Mouse (Mus musculus) midbrain, embryonic 15.5 days (tissue): Measurements from ENCODE around the gene Stox2. TPM values are rescaled to one million over a fixed set of nuclear protein-coding genes. Genes with fewer than 3 reads are reported as not detected.

Source experiments
- ATAC-seq: fragments of 200-750 bp; cut with Nextera tagmentation; replicated peaks from 2 replicates; pipeline ENCODE4 v1.8.0; 2017; ENCODE audit warnings: moderate TSS enrichment
- H3K27ac ChIP-seq: fragments of 300-500 bp; sonication (generic); 2 replicates; pipeline ENCODE4 v1.5.1; 2015; ENCODE audit warnings: mild to moderate bottlenecking, inconsistent platforms
- H3K27me3 ChIP-seq: fragments of 300-500 bp; sonication (generic); replicated peaks from 2 replicates; pipeline ENCODE4 v1.6.1; 2015; ENCODE audit warnings: inconsistent platforms
- H3K36me3 ChIP-seq: fragments of 300-500 bp; sonication (generic); replicated peaks from 2 replicates; pipeline ENCODE4 v1.6.1; 2015; ENCODE audit warnings: inconsistent platforms
- H3K4me1 ChIP-seq: fragments of 300-500 bp; sonication (generic); 2 replicates; pipeline ENCODE4 v1.6.1; 2015; ENCODE audit warnings: inconsistent platforms
- H3K4me2 ChIP-seq: fragments of 300-500 bp; sonication (generic); 2 replicates; pipeline ENCODE4 v1.6.1; 2015; ENCODE audit warnings: inconsistent platforms, mild to moderate bottlenecking, moderate library complexity
- H3K4me3 ChIP-seq: fragments of 300-500 bp; sonication (generic); 2 replicates; pipeline ENCODE4 v1.5.1; 2015; ENCODE audit warnings: mild to moderate bottlenecking, inconsistent platforms
- H3K9ac ChIP-seq: fragments of 300-500 bp; sonication (generic); 2 replicates; pipeline ENCODE4 v1.6.1; 2015; ENCODE audit warnings: mild to moderate bottlenecking, inconsistent platforms
- H3K9me3 ChIP-seq: fragments of 300-500 bp; sonication (generic); 2 replicates; pipeline ENCODE4 v1.6.1; 2016; ENCODE audit warnings: inconsistent platforms
- WGBS: fragments of 180-500 bp; shearing (Covaris S2); methylation state at CpG from one replicate; pipeline ENCODE4 v1.1.7; 2015; ENCODE audit warnings: mixed read lengths; 5-methylcytosine and 5-hydroxymethylcytosine counted together
- polyA plus RNA-seq: library from polyadenylated mRNA; unstranded; fragments of >200 nt; fragmentation: Nextera tagmentation; extraction: Ambion mirVana; gene quantifications from 2 replicates; pipeline ENCODE4 v1.2.1, GENCODE M21; 2015

Gene Stox2
- polyA plus RNA-seq, 1 experiment from 2014 or later: 51.3 TPM

GRCm38 (mm10) chr8:47181032-47181698 is 265.0 kb downstream of the Stox2 start:
- 74% methylated on average over 18 of the region's 18 CpGs for WGBS
- peaks cover 9% of the 10 kb centered on the region for H3K4me1 ChIP-seq
- no peak overlapping the region for H3K4me3 ChIP-seq
- H3K36me3 ChIP-seq: peaks cover 9% of the 10 kb centered on the region
- no peak for ATAC-seq
- no peak overlapping the region for H3K9ac ChIP-seq
- H3K27me3 ChIP-seq: no peaks in the 10 kb centered on the region
- H3K9me3 ChIP-seq: no peaks in the 10 kb centered on the region
- H3K4me2 ChIP-seq: no peak overlapping the region
- no peak overlapping the region for H3K27ac ChIP-seq

GRCm38 (mm10) chr8:47180181-47180580 is 266.0 kb downstream of the Stox2 start:
- WGBS: 81% methylated on average over 5 of the region's 5 CpGs

GRCm38 (mm10) chr8:47178785-47179184 is 267.4 kb downstream of the Stox2 start:
- Histone ChIP-seq H3K4me2 (no peak overlapping the region), H3K9me3 (no peaks in the 10 kb centered on the region), H3K4me3 (no peak overlapping the region), H3K27me3 (no peaks in the 10 kb centered on the region), H3K27ac (no peak overlapping the region), H3K9ac (no peak overlapping the region), H3K36me3 (no peaks in the 10 kb centered on the region), H3K4me1 (peaks cover 9% of the 10 kb centered on the region)
- WGBS: 41% methylated on average over 2 of the region's 2 CpGs
- ATAC-seq: no peak

More at GRCm38 (mm10) chr8:47180181-47180580, 266.0 kb downstream of the Stox2 start:
- no peak for ATAC-seq
- Histone ChIP-seq H3K9me3 (no peaks in the 10 kb centered on the region), H3K4me1 (peaks cover 9% of the 10 kb centered on the region), H3K36me3 (no peaks in the 10 kb centered on the region; the same call in 1 of the 2 replicates), H3K4me2 (no peak overlapping the region), H3K4me3 (no peak overlapping the region), H3K27me3 (no peaks in the 10 kb centered on the region), H3K27ac (no peak overlapping the region), H3K9ac (no peak overlapping the region)

GRCm38 (mm10) chr8:47173823-47174222 is 272.3 kb downstream of the Stox2 start:
- Histone ChIP-seq H3K4me3 (no peak overlapping the region), H3K9me3 (no peaks in the 10 kb centered on the region), H3K9ac (no peak overlapping the region), H3K27ac (no peak overlapping the region), H3K36me3 (no peaks in the 10 kb centered on the region), H3K4me2 (no peak overlapping the region), H3K27me3 (no peaks in the 10 kb centered on the region), H3K4me1 (peaks cover 4% of the 10 kb centered on the region)
- WGBS: 76% methylated on average over 7 of the region's 7 CpGs
- no peak for ATAC-seq

- ATAC-seq: no peak
- H3K27me3 ChIP-seq: no peaks in the 10 kb centered on the region
- H3K9ac ChIP-seq: no peak overlapping the region
- H3K36me3 ChIP-seq: peaks cover 7% of the 10 kb centered on the region; the same call in 1 of the 2 replicates
- H3K4me1 ChIP-seq: no peaks in the 10 kb centered on the region
- H3K4me3 ChIP-seq: no peak overlapping the region
- H3K4me2 ChIP-seq: no peak overlapping the region
- H3K9me3 ChIP-seq: no peaks in the 10 kb centered on the region
- no peak overlapping the region for H3K27ac ChIP-seq
- WGBS: 80% methylated on average over 10 of the region's 10 CpGs
Measured at GRCm38 (mm10) chr8:47172848-47173247, 273.3 kb downstream of the Stox2 start.

- no peak overlapping the region for H3K27ac ChIP-seq
- WGBS: 88% methylated on average over 3 of the region's 3 CpGs
- H3K4me2 ChIP-seq: no peak overlapping the region
- H3K4me3 ChIP-seq: no peak overlapping the region
- H3K9ac ChIP-seq: no peak overlapping the region
- no peaks in the 10 kb centered on the region for H3K36me3 ChIP-seq
- H3K27me3 ChIP-seq: no peaks in the 10 kb centered on the region
- no peaks in the 10 kb centered on the region for H3K9me3 ChIP-seq
- no peaks in the 10 kb centered on the region for H3K4me1 ChIP-seq
- no peak for ATAC-seq
Measured at GRCm38 (mm10) chr8:47160688-47161087, 285.5 kb downstream of the Stox2 start.

- ATAC-seq: no peak
Measured at GRCm38 (mm10) chr8:47154521-47154920, 291.6 kb downstream of the Stox2 start.

GRCm38 (mm10) chr8:47145258-47145657 is 300.9 kb downstream of the Stox2 start:
- H3K27me3 ChIP-seq: no peaks in the 10 kb centered on the region
- 94% methylated on average over 9 of the region's 9 CpGs for WGBS
- H3K4me2 ChIP-seq: no peak overlapping the region
- no peaks in the 10 kb centered on the region for H3K4me1 ChIP-seq
- H3K4me3 ChIP-seq: no peak overlapping the region
- ATAC-seq: no peak
- no peak overlapping the region for H3K9ac ChIP-seq
- no peaks in the 10 kb centered on the region for H3K9me3 ChIP-seq
- H3K36me3 ChIP-seq: peaks cover 3% of the 10 kb centered on the region; the same call in 1 of the 2 replicates
- H3K27ac ChIP-seq: no peak overlapping the region

More at GRCm38 (mm10) chr8:47154521-47154920, 291.6 kb downstream of the Stox2 start:
- no peak overlapping the region for H3K4me2 ChIP-seq
- H3K4me3 ChIP-seq: no peak overlapping the region
- H3K9ac ChIP-seq: no peak overlapping the region
- H3K36me3 ChIP-seq: peaks cover 16% of the 10 kb centered on the region
- H3K9me3 ChIP-seq: no peaks in the 10 kb centered on the region
- H3K27me3 ChIP-seq: no peaks in the 10 kb centered on the region
- no peak overlapping the region for H3K27ac ChIP-seq
- H3K4me1 ChIP-seq: no peaks in the 10 kb centered on the region
- 93% methylated on average over 2 of the region's 2 CpGs for WGBS

- ATAC-seq: no peak
- Histone ChIP-seq H3K36me3 (no peaks in the 10 kb centered on the region), H3K27ac (no peak overlapping the region), H3K9ac (no peak overlapping the region), H3K27me3 (no peaks in the 10 kb centered on the region), H3K4me1 (no peaks in the 10 kb centered on the region), H3K4me3 (no peak overlapping the region), H3K9me3 (no peaks in the 10 kb centered on the region), H3K4me2 (0 out of 2 replicates have a peak overlapping the region, but pooled peaks have one; percentile 7)
- 47% methylated on average over 5 of the region's 5 CpGs for WGBS
Measured at GRCm38 (mm10) chr8:47136047-47136446, 310.1 kb downstream of the Stox2 start.

- Histone ChIP-seq H3K4me1 (no peaks in the 10 kb centered on the region), H3K9me3 (no peaks in the 10 kb centered on the region), H3K9ac (no peak overlapping the region), H3K36me3 (no peaks in the 10 kb centered on the region), H3K4me2 (0 out of 2 replicates have a peak overlapping the region, but pooled peaks have one; percentile 7), H3K27me3 (no peaks in the 10 kb centered on the region), H3K27ac (no peak overlapping the region), H3K4me3 (no peak overlapping the region)
- no peak for ATAC-seq
- 21% methylated on average over 9 of the region's 9 CpGs for WGBS
Measured at GRCm38 (mm10) chr8:47135586-47135985, 310.6 kb downstream of the Stox2 start.

GRCm38 (mm10) chr8:47134736-47135135 is 311.4 kb downstream of the Stox2 start:
- H3K27ac ChIP-seq: no peak overlapping the region
- no peak overlapping the region for H3K4me3 ChIP-seq
- no peaks in the 10 kb centered on the region for H3K4me1 ChIP-seq
- H3K9ac ChIP-seq: no peak overlapping the region
- 51% methylated on average over 11 of the region's 11 CpGs for WGBS
- ATAC-seq: no peak
- no peaks in the 10 kb centered on the region for H3K36me3 ChIP-seq
- H3K9me3 ChIP-seq: no peaks in the 10 kb centered on the region
- no peak overlapping the region for H3K4me2 ChIP-seq
- no peaks in the 10 kb centered on the region for H3K27me3 ChIP-seq

GRCm38 (mm10) chr8:47133381-47133780 is 312.8 kb downstream of the Stox2 start:
- H3K27ac ChIP-seq: no peak overlapping the region
- H3K4me3 ChIP-seq: no peak overlapping the region
- no peaks in the 10 kb centered on the region for H3K36me3 ChIP-seq
- H3K9ac ChIP-seq: no peak overlapping the region
- H3K4me2 ChIP-seq: no peak overlapping the region
- no peaks in the 10 kb centered on the region for H3K9me3 ChIP-seq
- no peak for ATAC-seq
- H3K4me1 ChIP-seq: no peaks in the 10 kb centered on the region
- H3K27me3 ChIP-seq: no peaks in the 10 kb centered on the region
- 96% methylated on average over 3 of the region's 3 CpGs for WGBS
